Mouse (Mus musculus) left cerebral cortex, postnatal 14 days (tissue): ENCODE measurements around the gene Nfkb1. TPM values are rescaled to one million over a fixed set of nuclear protein-coding genes. Genes with fewer than 3 reads are reported as not detected.

Source experiments
- DNase-seq, 2 experiments: peaks; one replicate each; pipeline ENCODE4 v3.0.0; 2021 to 2022; ENCODE audit warnings: low spot score in 2 of 2, mixed read lengths in 1 of 2
- intact Hi-C: fragments of 180-260 bp; cut with DNase I; formaldehyde crosslinking; loops from one replicate; pipeline ENCODE4 v1.15.1; 2025
- long read RNA-seq, 2 experiments: library from polyadenylated mRNA; stranded (forward); transcript quantifications; one replicate each; pipeline ENCODE4 v2.0.0; 2021
- total RNA-seq, 2 experiments: library from RNA; stranded (reverse); gene quantifications; 2 replicates each; pipeline ENCODE4 v1.2.3; 2021

Gene Nfkb1
- 10 to 100 TPM; 17.2 to 18.1 TPM for total RNA-seq
- long read RNA-seq, experiment 1, full-length matches to known transcripts, result 6 of 12 reads
- long read RNA-seq, experiment 1, partial matches to known transcripts, result 1 of 12 reads
- long read RNA-seq, experiment 1, other reads (novel, unspliced or antisense), result 5 of 12 reads
- long read RNA-seq, experiment 2, full-length matches to known transcripts, result 5 of 8 reads
- long read RNA-seq, experiment 2, partial matches to known transcripts, result 1 of 8 reads
- long read RNA-seq, experiment 2, other reads (novel, unspliced or antisense), result 2 of 8 reads

GRCm38 (mm10) chr3:135691191-135692131, at the start of gene Nfkb1:
Nfkb1 (minus strand) TSS chr3:135691547.
- DNase-seq, result peak; percentile 37 to 62
- intact Hi-C loops, result no loop called here

- no peak for DNase-seq
- intact Hi-C loops, result no loop called here
Observed at GRCm38 (mm10) chr3:135740711-135741110, 49.4 kb upstream of the Nfkb1 start.

- no peak for DNase-seq
- intact Hi-C loops, result no loop called here
Observed at GRCm38 (mm10) chr3:135734736-135735135, 43.4 kb upstream of the Nfkb1 start.

DNA sequence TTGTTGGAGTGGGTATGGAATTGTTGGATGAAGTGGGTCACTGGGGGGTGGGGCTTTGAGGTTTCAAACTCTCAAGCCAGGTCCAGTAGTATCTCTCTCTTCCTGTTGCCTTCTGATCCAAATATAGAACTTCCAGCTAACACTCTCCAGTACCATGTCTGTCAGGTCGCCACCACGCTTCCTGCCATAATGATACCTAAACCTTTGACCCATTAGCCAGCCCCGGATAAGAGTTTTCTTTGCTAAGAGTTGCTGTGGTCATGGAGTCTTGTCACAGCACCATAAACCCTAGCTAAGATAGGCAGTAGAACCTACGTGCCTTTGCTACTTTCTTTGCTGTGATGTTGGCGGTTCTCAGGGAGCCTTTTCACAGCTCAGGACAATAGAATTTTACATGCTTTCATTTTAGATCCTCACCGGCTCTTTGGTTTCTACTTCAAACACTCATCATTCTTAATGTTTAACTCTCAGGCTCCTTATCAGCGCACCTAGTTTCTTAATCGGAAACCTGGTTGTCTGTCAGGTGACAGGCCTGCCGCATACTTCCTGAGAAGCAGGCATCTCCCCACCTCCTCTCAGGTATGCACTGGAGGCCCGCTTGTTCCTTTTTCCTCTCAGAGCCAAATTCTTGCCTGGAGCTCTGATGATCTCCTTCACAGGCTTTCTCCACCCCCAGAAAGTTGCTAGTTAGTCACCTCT, 41.5 kb upstream of the Nfkb1 start:
- intact Hi-C loops, result no loop called here

DNA sequence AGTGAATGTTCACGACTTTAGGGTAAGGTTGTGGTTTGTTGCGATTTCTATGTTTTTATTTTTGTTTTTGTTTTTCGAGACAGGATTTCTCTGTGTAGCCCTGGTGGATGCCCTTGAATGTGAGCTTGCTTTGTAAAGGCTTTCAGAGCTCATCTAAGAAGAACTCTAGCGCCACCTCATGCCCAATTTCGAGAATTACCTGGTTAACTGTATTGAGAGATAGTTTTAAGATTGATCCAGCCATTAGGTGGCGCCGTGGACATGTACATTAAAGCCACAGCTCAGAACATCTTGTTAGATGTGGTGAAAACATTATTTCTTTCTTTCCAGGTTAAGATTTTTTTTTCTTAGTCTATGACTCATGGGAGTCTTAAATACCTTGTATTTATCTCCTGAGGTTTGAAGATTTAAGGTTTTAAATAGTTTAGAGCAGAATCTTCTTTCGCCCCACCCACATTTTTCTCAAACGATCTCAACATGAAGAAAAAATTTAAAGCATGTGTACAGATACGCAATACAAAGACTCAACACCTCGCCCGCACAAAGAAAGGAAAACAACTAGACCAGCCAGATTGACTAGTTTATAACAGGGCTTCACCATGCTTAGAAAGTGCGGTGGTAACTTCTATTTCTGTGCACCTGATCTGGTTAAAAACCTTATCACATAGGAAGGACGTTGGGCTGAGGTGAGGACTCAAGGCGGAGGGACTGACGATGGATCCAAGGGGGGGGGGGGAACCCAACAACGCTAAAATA, 40.1 kb upstream of the Nfkb1 start:
- intact Hi-C loops, result loop anchor here (2.0 kb wide), 2 partner anchors 329 to 441 kb away; no protein-coding TSS in a partner anchor
- peak; percentile 99 for DNase-seq

More for the DNA sequence above, 41.5 kb upstream of the Nfkb1 start:
- no peak for DNase-seq

GRCm38 (mm10) chr3:135730790-135731189, 39.4 kb upstream of the Nfkb1 start:
- DNase-seq, result no peak
- intact Hi-C loops, result loop anchor here (2.0 kb wide), 2 partner anchors 328 to 440 kb away; no protein-coding TSS in a partner anchor

DNA sequence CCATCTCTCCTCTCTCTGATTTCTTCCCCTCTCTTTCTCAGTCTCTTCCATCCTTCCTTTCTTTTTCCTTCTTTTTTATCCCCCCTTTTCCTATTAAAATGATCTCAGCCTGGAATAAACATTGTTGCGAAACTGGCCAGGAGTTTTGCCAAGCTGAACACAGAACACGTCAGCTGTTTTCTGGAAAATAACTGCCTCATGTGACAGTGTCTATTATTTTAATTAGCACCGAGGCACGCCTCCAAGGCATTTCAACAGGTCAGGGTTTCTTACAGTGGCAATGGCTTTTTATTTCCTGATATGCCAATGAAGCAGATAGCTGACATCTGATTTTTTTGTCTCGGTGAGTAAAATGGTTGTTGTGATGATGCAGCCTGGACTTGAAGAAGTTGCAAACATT, 38.2 kb upstream of the Nfkb1 start:
- DNase-seq, result no peak
- intact Hi-C loops, result no loop called here

- intact Hi-C loops, result no loop called here
- no peak for DNase-seq
Observed at GRCm38 (mm10) chr3:135728900-135729299, 37.6 kb upstream of the Nfkb1 start.

GRCm38 (mm10) chr3:135727339-135727738, 36.0 kb upstream of the Nfkb1 start:
- DNase-seq, result no peak
- intact Hi-C loops, result no loop called here

DNA sequence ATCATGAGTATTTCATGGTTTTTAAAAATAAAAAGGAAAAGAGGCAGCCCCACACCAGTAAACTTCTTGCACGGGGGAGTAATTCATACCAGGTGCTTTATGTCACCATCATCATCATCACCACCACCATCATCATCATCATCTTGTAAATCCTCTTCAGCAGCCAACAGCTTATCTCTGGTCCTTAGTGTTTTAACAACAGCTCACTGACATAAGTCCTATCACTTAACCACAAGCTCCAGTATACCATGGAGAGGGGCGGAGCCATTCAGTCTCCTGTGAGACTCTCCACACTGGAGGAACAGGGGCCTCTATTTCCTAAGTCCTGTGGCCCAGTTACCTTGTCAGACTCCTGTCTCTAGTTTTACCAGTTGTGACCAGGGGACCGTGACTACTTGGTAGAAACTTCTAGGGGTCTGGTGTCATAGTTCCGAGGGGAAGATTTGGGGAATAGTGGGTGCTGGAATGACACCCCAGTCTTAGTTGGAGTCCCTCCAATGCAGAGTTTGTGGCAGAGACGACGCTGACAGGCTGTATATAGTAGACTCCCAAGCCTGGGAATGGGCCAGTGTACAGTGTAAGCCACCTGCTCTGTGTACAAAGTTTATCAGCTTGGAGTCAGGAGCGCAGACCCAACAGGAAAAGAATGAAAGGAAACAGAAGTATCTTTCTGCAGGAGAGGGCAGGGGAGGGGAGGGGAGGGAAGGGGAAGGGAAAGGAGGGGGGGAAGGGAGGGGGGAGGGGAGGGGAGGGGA, 35.4 kb upstream of the Nfkb1 start:
- no peak for DNase-seq
- intact Hi-C loops, result no loop called here

DNA sequence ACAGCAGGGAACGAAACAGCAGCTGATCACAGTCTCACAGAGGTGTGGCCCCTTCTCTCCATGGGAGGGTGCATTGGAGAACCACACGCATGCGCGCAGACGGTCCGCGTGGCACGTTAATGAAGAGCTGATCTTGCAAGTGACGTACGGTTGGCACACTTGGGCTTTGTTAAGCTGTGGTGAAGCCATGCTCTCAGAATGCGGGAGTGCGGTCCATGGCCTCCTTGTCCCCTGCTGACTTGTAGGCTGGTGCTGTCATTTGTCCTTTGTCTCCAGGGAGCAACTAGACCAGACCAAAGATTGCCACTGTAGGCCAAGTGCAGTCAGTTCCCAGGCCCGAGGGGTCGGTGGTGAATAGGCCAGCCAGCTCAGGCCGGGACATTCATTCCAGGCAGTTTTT, 34.7 kb upstream of the Nfkb1 start:
- intact Hi-C loops, result no loop called here
- peak; percentile 9 to 28 for DNase-seq

- intact Hi-C loops, result no loop called here
- no peak for DNase-seq
Observed at GRCm38 (mm10) chr3:135722104-135722503, 30.8 kb upstream of the Nfkb1 start.

GRCm38 (mm10) chr3:135719969-135720368, 28.6 kb upstream of the Nfkb1 start:
- intact Hi-C loops, result loop anchor here (10.0 kb wide), 1 partner anchor 285 kb away; the partner anchor contains the start of gene Ube2d3
- no peak for DNase-seq

- intact Hi-C loops, result loop anchor here (10.0 kb wide), 1 partner anchor 284 kb away; the partner anchor contains the start of gene Ube2d3
Observed at GRCm38 (mm10) chr3:135719179-135719532, 27.8 kb upstream of the Nfkb1 start.

DNA sequence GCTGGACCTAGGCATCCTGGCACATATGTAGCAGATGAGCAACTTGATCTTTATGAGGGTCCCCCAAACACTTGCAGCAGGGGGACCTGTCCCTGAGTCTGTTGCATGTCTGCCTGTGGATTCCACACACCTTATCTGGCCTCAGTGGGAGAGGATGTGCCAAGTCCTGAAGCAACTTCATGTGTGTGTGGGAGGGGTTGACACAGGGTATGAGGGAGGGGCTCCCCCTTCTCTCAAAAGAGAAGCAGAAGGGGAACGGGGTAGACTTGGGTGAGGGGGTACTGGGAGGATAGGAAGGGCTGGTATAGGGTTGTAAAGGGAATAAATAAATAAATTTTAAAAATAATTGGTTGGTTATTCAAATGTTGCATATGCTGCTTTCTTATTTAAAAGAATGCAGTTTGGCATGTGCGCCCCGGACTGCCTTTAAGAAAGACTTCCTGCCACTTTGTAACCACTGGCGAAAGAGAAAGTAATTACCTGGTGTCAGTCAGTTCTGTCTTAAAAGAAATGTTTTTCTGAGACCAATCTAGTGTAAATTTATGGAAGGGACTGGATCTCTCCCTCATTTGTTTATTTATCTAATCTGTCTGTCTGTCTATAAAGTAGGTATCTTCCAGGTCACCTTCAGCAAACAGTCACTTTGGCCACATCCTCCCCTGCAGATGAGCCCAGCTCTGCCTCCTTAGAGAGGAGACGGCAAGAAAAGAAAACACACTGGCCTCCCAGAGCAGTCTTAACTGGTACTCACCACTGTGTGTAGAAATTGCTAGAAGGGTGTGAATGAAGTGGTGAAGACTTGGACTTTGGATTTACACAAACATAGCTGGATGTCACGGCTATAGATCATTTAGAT, 27.2 kb upstream of the Nfkb1 start:
- intact Hi-C loops, result loop anchor here (10.0 kb wide), 1 partner anchor 284 kb away; the partner anchor contains the start of gene Ube2d3
- DNase-seq, result no peak

More at GRCm38 (mm10) chr3:135719179-135719532, 27.8 kb upstream of the Nfkb1 start:
- no peak for DNase-seq

DNA sequence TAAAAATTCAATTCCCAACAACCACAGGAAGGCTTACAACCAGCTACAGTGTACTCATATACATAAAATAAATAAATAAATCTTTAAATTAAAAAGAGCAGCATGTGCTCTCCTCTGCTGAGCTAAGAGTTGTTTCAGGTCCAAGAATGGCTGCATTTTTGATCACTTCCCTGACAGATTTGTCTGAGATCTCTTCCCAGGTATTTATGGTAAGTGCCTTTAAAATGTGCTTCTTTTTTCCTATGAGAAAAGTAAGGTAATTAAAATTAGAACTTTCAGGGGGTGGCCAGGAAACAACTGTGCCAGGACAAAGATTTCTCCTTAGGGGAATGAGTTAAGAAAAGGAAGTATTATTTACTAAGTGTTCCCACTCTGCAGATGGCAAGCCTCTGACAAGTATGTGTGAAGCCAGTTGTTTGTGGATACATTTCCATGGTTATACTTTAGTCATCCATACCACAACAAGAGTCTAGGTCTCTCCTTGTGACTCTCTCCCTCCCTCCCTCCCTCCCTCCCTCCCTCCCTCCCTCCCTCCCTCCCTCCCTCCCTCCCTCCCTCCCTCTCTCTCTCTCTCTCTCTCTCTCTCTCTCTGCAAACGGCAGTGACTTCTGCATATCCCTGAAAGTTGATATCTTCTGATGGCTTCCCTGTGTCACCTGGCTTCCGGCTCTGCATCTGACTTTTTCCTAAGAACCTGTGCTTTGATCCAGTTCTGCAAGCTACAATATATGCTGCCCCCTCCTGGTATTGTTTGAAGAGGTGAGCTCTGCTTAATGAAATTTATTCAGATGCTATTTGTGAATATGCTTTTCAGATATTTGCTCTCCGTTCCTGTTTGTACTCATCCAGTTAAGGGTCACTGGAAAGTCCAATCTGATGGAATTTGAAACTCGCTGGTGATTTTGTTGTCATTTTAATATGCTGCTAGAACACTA, 21.9 kb upstream of the Nfkb1 start:
- intact Hi-C loops, result loop anchor here (10.0 kb wide), 1 partner anchor 278 kb away; the partner anchor contains the start of gene Ube2d3
- DNase-seq, result peak in 1 of 2 experiments; percentile 52
